Mouse (Mus musculus): ENCODE data around the gene Hes5.

Hes5 gene

DNA sequence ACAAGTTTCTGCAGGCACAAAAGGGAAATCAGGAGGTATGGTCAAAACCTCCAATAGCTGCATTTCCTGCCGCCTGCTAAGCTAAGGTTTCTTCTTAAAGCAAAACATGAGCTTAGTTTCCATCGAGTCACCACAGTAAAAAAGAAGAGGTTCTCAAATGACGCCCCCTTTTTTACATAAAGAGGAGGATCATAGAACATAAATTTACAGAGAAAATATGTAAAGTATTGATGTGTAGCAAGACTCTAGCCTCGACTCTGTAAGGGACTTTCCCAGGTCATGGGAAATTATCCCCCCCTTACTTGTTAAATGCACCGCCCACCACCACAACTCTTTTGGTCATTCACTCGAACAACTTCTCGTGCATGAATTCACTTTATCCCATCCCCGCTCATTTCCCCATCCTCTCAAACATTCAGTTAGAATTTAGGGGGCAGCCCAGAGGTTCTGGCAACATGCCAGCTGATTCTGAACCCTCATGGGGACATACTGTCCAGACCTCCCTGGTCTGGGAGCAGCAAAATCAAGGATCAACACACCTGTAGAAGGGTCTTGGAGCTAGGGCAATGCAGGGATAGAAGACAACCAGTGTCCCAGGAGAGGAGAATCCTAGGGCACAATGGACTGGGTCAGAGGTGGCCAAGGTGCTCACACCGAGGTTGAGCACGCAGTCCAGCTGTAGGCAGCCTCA lies 17.9 kb upstream of the Hes5 start:
- DNase-seq (ENCODE audit: low spot score), result no peak

DNA sequence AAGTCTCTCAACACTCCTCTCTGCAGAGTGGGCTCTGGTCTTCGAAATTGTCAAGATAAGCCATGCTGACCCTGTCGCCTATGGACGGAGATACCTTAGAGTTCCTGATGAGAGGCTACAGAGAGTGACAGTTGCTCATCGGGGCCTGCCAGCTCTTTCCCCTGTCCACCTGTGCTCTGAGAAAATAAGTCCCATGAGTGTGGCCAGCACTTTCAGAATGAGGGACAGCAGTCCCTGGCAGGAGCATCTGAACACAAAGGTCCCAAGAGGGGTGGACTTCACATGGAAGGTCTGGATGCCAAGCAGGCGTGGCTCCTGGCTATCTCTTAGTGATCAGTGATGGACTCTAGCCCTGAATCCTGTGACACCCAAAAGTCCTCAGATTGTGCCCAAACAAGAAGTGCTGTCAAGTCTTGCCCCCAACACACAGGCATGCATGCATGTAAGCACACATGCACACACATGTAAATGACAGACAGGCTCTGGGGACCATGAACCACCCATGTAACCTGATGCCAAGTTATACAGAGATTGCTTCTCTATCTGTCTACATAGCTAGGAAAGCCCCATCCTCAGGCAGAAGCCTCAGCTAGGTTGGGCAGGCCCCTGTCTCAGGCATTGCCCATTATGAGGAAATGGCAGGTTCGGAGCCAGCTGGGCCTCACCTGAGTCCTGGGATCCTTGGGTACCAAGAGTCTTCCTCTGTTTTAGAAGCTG lies 17.2 kb upstream of the Hes5 start:
- no peak for DNase-seq (ENCODE audit: low spot score)

DNA sequence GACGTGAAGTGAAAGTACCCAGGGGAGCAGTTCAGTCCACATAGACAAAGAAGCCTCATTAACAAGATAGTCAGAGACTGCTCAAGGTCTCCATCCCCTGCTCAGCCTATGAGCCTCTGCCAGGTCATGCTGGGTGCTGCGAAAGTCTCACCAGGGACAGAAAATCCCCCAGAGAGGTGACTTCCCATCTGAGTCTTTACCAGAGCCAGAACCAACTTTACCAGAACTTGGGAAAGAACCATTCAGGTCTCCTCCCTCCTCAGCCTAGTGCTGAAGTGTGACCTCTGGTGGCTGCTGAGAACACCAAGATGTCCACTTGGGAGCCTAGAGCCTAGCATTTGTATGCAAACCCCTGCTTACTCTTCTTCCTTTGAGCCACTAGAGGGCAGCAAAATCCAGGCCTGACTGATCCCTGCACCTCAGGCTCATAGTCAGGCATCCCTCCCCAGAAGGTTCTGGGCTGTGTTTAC lies 16.6 kb upstream of the Hes5 start:
- peak; percentile 94 for DNase-seq (ENCODE audit: low spot score)

DNA sequence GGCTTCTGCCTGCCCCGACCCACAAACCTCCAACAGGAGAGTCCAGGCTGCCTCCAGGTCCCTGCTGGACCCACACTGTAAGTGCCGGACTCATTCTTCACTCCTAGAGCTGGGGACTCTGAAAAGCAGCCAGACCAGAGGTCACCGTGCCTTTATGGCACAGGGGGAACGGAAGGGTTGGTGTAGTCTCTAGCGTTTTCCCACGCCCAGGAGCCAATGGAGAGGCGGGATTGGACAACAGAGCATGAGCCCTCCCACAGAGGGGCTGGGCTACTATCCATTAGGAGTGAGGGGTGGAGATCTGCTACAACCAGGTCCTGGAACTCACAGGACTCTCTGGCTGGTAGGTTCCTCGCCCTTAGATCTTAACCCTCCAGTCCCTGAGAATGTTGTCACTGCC lies 14.4 kb upstream of the Hes5 start:
- DNase-seq (ENCODE audit: low spot score), result peak; percentile 96

DNA sequence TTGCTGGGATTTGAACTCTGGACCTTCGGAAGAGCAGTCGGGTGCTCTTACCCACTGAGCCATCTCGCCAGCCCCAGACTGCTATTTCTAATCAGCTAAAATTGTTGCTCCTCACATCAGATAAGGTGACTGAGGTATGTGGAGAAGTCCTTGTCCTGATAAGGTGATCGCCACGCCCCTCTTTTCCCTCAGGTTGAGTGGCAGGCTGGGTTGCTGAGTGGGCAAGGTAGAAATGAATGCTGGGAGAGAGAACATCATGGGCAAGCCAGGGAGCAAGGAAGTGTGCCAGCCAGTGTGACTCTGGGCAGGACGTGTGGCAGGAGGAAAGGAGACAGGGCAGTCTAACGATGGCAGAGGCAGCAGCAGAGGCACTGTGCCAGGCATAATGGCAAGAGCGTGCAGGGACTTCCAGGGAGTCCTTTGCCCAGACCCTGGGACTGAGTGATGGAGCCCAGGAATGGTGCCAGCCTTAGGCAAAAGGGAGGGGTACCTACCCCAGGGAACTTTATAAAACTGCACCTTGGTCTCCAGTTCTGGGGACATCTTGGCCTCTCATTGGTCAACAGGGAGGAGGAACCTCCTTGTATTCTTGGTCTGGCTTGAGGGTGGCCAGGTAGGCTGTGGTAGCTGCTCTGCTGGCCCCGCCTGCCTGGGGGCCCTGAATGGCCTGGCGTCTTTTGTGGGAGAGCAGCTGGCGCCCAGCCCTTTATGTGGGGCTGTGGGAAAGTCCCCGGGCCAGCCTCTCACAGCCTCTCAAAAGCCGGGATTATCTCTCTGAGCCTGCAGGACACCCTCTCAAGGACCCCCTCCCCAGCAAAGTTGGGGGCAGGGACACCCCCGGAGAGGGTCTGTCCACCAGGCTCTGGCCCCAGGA lies 12.4 kb upstream of the Hes5 start:
- DNase-seq (ENCODE audit: low spot score), result peak; percentile 58

DNA sequence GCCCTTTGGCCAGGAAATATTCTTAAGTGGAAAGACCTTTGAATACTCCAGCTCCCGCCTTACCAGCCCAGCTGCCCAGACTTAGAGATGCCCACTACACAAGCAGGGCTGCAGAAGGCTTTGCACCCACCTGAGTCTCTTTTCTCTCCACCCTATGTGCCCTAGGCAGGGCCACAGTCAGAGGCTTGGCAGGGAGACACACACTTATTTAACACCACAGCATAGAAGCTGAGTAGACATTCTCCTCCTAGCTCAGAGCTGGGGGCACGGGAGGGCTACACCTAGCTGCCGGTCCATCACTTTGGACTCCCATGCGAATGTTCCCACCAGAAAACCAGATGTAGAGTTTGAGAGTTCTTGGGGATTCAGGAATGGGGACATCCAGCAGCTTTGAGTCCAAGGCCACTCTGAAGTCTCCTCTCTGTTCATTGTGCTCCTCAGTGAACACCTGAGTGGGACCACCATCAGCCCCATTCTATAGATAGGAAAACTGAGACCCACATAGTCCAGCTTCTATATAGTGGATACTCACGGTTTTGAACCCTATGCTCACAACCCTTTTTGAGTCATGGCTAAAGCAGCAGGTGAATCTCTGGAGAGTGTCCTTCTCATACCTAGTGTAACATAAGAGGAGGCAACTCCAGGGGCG lies 11.7 kb upstream of the Hes5 start:
- DNase-seq (ENCODE audit: low spot score), result no peak

DNA sequence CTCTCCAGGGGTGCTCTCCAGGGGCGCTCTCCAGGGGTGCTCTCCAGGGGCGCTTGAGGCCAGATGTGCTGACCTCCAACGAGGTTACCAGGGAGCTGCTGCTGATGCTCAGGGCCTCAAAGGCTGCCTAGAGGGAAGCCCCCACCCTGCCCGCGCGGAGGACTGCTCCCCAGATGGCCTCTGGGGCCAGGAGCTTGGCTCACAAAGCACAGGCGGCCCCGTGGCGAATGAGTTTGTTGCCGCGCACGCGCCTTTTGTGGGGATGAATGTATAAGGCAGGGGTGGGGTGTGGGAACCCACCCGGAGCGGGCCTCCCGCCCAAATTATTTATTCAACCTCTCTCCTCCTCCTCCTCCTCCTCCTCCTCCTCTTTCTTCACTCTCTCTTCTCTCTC lies 11.1 kb upstream of the Hes5 start:
- peak; percentile 83 for DNase-seq (ENCODE audit: low spot score)

DNA sequence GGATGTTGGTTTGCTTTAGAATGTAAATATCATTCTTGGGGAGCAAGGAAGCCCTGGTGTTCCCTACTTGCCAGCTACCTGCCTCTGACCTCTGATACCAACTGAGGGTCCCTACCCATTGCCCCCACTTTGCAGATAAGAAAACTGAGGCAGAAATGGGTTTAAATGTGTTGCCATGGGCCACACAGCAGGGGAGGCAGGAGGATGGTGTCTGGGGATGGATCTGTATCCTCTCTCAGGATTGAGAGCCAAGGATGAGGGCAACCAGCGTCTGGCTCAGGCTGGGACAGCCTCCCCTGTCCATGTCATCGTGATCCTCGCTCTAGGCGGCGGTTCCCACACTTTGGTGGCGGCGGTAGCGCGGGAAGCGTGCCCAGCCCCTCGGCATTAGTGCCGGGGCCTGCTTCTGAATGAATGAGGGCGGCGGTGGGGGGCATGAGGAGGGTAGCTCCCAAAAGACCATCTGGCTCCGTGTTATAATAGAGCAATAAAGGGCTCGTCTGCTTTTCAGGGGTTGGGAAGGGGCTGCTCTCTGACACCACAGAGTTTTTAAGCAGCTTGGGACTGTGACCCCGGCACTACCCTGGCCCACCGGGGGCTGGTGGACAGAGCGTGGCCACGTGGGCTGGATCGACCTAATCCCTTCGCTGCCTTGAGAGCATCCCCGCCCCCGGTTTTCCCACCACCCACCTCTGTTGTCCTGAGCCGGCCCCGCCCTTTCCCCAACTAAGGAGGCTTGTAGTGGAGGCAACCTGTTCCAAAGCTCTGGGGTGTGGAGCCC lies 8.1 kb upstream of the Hes5 start:
- DNase-seq (ENCODE audit: low spot score), result peak; percentile 87

DNA sequence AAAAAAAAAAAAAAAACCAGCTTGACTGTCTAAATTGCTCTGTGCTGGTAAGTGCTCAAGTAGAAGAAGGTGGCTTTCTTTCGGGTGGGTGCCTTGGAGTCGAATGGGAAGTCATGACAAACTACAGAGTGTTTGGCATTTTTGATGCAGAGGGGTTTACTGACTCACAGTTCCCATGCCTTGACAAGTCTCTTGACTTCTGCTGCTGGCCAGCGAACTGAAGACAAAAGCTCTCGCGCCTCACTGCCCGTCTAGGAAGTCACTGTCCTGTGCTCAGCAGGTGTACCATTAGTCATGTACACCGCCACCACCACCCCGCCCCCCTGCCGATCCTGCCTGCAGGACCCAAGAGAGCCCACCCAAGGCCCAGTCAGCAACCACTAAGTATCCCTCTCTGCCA lies 4.1 kb upstream of the Hes5 start:
- DNase-seq (ENCODE audit: low spot score), result no peak

DNA sequence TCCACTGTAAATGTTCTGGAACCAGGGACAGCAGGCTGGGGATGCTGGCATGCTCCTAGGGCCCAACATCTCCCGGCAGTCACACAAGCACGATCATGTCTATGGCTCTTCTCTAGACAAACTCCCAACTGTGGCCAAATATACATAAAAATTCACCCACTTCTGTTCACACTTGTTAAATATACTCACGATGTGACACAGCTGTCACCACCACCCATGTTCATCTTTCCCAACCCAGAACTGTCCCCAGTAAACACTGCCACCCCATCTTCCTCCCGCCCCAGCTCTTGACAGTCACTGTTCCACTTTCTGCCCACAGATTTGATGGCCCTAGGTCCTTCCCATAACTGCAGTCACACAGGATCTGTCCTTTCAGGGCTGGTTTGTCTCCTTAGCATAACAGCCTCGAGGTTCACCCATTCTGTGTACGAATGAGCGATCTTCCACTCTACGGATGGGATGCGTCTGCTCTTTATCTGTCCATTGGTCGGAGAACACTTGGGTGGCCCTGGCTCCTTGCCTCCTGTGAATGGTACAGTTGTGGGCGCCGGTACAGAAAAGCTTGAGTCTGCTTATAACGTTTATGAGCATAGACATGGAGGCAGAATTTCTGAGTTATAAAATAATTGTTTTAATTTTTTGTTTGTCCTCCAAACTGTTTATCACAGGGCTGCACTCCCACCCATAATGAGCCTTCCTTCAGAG lies 3.3 kb upstream of the Hes5 start:
- DNase-seq (ENCODE audit: low spot score), result no peak

DNA sequence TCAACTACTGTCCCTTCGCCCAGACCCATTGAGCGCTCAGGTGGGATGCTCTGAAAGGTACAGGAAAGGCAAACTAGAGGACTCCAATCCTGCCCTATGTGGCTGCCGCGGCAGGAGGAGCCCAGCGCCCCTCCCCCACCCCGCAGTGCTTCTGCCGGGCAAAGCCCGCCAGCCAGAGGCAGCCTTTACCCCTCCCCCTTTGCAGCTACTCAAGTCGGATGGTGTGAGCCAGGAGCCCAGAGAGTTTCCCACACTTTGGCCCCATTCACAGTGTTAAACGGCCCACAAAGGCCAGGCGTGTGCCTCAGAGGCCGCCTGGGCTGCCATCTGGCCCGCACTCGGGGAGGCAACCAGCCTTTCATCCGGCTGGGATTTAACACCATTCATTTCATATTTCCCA lies 2.6 kb upstream of the Hes5 start:
- DNase-seq (ENCODE audit: low spot score), result peak; percentile 95

DNA sequence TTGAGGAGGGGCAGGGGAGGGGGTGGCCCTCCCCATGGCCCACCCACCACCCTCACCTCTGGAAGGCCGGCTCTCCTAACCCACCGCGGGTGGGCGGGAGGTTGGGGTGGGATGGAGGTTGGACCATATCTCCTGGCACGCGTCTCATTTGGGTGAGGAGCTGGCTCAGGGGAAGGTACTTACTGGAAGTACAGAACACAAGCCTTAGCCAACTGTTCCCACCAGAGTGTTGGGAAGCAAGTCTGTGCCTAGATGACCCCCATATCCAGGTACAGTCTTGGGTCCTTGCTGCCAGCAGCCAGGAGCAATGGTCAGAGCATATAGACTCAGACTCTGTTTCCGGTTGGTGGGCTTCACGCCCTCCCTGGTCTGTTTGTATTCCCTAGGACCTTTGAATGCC lies 2.1 kb upstream of the Hes5 start:
- DNase-seq (ENCODE audit: low spot score), result no peak

DNA sequence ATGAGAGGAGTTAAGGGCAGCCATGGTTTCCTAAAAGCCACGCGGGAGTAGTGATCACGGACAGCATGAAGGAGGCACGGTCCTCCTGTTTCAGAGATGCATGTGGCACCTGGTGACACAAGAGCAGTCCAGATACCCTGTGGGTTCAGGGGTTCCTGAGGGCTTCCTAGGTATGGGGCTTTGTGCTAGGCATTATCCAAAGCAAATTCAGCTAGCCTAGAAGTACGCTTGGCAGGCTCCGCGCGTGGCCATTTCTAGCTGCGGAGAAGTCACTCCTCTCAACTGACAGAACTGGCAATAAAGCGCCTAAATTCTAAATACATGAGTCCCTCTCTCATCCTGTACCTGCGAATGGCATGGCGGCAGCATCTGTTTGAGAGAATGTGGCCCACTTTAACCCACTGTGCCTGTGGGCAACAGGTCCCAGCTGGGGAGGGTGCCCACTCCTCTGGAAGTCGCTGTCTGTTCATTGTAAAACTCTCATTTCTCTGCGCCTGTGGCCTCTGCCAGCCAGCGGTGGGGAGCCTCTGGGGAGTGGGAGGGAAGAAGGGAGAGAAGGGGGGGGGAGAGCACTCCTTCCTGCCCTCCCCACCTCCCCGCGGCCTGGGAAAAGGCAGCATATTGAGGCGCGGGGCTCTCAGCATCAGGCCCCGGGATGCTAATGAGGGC lies 568 bp upstream of the Hes5 start:
- peak; percentile 90 for DNase-seq (ENCODE audit: low spot score)

DNA sequence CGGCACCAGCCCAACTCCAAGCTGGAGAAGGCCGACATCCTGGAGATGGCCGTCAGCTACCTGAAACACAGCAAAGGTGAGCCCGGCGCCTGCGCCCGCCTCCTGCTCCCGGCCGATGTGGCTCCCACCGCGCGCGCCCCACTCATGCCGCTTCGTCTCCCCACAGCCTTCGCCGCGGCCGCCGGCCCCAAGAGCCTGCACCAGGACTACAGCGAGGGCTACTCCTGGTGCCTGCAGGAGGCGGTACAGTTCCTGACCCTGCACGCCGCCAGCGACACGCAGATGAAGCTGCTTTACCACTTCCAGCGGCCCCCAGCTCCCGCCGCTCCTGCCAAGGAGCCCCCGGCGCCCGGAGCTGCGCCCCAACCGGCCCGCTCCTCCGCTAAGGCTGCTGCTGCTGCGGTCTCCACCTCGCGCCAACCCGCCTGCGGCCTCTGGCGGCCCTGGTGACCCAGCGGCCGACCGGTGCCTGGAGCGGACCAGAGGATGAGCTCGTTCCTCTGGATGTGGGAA lies 559 bp downstream of the Hes5 start:
- DNase-seq (ENCODE audit: low spot score), result peak; percentile 59

DNA sequence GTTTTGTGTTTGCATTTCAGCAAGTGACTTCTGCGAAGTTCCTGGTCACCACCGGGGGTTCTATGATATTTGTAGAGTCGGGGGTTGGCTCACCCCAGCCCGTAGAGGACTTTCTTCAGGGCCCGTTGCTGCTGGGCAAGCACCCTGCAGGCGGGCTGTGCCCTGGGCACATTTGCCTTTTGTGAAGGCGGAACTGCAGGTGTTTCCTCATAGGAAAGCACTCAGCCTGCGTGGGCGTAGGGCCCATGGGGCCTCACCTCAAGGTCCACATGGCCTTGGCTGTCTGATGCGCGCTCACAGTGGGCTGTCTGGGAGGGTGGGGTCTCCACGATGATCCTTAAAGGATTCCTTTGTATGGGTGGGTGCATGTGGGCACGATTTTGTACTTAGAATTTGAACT lies 1.2 kb downstream of the Hes5 start:
- no peak for DNase-seq (ENCODE audit: low spot score)

DNA sequence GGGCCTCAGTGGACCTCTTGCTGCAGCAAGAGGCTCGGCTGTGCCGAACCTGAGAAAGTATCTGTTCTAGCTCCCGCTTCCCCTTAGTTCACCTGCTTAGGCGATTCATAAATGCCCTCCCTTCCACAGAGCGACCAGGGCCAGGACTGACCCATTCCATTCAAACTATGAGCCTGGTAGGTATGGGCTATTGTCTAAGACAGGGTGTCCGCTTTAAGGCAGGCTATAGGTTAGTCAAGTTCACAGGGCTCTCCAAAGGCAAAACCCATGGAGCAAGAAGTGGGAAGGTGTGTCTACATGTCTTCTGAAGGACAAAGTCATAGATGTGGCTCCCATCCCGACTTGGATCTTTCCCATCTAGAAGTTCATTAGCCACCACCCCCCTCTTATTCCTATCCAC lies 2.0 kb downstream of the Hes5 start:
- no peak for DNase-seq (ENCODE audit: low spot score)

DNA sequence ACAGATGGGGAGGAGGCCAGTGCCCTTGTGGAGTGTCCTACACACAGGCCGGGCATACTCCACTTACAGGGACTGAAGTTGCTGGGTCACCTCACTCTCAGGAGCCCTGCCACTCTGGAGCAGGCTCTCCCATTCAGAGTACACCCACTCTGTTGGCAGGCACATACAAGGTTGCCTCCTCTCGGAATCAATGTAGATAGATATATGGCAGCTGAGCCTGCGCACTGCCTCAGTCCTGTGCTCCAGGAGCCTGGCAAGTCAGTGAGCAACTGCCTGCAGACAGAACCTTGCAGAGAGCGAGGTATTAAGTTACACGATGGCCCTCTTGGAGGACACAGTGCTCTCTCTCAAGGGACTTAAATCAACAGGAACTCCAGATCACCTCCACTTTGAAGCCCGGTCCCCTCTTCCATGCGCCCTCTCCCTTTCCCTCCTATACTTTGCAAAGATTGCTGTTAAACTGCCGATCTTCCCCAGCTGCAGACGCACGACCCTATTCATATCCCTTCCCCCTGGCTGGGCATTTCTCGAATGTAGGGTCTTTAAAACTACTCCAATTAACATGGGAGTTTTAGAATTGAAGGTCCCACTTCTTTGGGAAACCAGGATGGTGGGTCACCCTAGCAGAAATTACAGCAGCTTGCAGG lies 2.6 kb downstream of the Hes5 start:
- peak; percentile 71 for DNase-seq (ENCODE audit: low spot score)

DNA sequence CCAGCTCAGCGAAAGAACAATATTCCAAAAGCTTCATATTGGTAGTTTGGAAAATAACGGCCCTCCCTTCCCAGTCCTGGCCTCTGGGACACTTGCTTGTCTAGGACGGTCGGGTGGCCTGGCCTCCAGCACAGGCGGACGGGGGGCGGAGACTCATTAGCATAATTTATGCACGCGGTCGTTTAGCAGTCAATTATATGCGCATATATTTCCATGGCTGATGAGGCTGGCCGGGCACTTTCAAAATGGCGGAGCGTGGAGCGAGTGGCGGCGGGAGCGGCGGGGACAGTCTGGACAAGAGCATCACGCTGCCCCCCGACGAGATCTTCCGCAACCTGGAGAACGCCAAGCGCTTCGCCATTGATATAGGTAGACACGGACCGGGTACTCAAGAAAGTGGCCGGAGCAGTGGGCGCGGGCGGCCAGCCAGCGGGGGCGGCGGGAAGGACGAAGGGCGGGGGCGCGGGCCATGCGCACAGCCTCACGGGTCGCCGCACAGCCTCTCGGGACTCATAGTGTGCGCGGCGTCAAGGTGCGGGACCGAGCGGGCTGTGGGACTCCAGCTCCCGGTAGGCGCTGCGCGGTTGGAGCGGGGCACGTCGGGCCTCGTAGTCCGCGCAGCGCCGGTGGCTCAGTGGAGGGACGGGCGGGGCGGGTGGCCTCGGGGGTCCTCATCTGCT lies 3.3 kb downstream of the Hes5 start, which contains the start of gene Pank4:
Gene Pank4 (plus strand): TSS at position 223 of the 680 bp plus-strand sequence.
- DNase-seq (ENCODE audit: low spot score), result peak; percentile 97
